12 mouse cellular contexts compared by ENCODE assay signal in the genomic region with DNA sequence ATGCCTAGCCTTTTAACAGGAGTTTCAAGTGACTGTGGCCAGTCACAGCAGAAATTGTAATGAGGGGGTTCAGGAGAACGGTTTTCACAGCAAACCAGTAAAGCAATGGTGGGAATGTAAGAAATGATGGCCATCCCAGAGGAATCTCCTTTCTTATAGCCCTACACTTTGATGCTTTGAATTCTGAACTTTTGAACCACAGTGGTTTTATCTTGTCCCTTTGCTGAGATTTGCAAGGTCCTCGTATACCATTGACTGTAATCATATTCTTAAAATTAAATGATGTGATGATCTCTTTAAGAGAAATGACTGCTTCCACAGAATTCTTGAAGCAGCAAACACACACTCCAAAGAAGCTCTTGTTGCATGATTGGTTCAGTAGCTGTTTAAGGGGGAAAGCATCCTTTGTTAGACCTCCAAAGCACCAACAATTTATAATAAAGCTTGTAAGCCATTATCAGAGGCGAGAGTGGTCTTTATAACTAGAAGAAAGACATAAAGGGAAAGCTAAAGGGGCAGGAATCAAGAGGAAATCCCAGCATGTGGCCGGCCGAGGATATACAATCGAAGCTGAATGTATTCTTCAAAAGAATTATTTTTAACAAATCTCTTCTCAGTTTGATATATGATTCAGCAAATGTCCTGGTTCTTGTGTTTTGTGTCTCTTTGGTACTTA. TPM values are rescaled to one million over a fixed set of nuclear protein-coding genes. Genes with fewer than 3 reads are reported as not detected.
"Had no signal": no experiment of that assay in that cellular context is flagged by ENCODE, and none has a peak within 500 bp of the region (broad histone marks: within the 10 kb centered on the region; RNA-seq: fewer than 3 reads in every experiment).

No protein-coding gene starts in this region.

- H3K9ac ChIP-seq: liver, embryonic 15.5 days had no signal

- H3K9me3 ChIP-seq: limb, embryonic 10.5 days; liver, embryonic 15.5 days had no signal

- H3K4me2 ChIP-seq: liver, embryonic 11.5 days; liver, embryonic 15.5 days had no signal

- ATAC-seq: lung, postnatal 0 days had no signal

- H3K4me3 ChIP-seq: left cerebral cortex, adult 2 months; limb, embryonic 10.5 days; liver, embryonic 15.5 days had no signal

- H3K36me3 ChIP-seq: limb, embryonic 10.5 days; liver, embryonic 15.5 days had no signal

- DNase-seq: kidney, adult 2 months; kidney, postnatal 10 days; lung, adult 2 months; lung, postnatal 36 days; thymus, postnatal 4 days had no signal

- H3K27me3 ChIP-seq: liver, embryonic 15.5 days had no signal

- H3K4me1 ChIP-seq: liver, embryonic 15.5 days had no signal

- H3K27ac ChIP-seq: left cerebral cortex, adult 2 months; limb, embryonic 10.5 days; liver, embryonic 15.5 days; stomach, postnatal 0 days had no signal

RNA-seq across cellular contexts. Expression of a gene that starts 56.3 kb away (rescaled TPM):
- total RNA-seq: megakaryocyte progenitor cell, adult 5-6 weeks had no signal
